Mouse (Mus musculus) urinary bladder, adult 18-20 months (tissue): ENCODE data around the gene Large2.

Source experiments
- DNase-seq, 2 experiments: peaks; one replicate each; pipeline ENCODE4 v3.0.0; 2022; ENCODE audit warnings: low spot score in 2 of 2, mixed read lengths in 2 of 2

Gene Large2

DNA sequence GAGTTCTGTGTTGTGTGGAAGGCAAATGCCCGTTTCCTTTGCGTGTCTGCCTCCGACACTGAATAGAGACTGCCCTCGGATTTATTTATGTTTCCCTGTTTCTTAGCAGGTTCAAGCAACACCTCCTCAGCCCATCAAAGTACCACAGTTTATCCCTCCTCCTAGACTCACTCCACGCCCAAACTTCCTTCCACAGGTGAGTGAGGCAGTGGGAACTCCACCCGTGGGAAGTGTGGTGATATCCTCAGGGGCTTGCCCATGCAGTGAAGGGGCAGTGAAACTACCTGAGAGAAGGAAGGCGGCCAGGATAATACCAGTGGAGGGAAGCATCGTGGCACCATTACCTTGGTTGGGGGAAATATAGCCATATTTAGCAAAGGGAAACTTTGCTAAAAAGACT lies 46.5 kb downstream of the Large2 start:
- no peak for DNase-seq

DNA sequence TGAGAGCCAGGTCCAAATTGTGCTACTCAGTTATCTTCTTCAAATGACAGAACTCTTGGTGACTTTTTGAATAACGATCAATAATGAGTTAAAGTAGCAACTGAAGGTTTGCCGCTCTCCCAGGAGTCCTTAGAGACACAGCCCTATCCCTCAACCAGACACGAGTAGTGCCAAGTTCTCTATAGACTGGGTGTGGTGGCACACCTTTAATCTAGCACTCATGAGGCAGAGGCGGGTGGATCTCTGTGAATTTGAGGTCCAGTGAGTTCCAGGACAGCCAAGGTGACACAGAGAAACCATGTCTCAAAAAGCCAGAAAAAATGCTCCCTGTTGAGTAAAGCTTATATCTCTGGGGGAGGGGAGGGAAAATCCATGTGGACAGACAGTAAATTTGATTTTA lies 47.1 kb downstream of the Large2 start:
- DNase-seq = no peak

DNA sequence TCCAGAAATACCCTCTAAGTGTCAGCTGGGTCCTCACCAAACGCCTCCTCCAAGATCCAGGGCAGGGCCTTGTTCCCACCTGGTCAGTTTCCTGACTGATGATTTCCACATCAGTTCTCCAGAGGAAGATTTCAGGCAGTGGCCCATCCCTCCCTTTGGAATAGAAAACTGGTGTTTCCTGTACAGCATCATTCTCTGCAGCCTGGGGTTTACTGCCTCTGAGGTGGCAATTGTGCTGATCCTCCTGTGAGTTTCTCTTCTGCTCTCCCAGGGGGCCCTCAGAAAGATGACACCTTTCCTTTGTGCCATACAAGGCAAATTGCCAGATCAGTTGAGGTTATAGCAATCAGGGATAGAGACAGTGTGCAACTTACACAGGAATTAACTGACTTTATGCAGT lies 48.4 kb downstream of the Large2 start:
- DNase-seq = no peak

DNA sequence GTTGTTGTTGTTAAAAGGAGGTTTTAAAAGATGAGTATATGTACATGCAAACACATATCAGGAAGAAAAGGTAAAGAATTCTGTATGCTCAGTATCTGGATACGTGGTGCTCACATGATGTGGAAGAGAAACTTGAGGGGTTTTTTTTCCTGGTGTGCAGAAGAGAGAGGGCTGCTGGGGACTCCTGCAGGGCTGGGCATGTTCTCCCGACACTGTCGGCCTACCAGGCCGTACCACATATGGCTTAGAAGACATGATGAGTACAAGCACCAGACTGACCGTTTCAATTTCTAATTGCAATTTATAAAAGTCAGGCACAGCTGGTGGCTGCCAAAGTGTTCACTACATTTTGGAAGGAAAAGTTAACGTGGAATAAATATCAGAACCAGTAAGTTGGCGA lies 49.0 kb downstream of the Large2 start:
- DNase-seq = no peak

DNA sequence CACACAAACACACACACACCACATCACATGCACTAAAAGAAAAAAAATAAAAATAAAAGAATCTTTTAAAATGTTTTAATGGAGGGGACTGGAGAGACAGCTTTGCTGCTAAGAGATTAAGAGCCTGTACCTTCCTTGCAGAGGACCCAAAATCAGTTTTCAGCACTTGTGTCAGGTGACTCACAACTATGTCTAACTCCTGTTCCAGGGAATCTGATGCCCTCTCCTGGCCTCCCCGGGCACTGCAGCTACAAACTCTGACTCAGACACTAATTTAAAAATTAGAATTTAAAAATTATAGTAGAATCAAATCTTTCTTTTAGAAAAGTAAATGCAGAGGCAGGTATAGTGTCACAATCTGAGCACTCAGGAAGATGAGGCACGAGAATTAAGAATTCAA lies 52.0 kb downstream of the Large2 start:
- DNase-seq = no peak

DNA sequence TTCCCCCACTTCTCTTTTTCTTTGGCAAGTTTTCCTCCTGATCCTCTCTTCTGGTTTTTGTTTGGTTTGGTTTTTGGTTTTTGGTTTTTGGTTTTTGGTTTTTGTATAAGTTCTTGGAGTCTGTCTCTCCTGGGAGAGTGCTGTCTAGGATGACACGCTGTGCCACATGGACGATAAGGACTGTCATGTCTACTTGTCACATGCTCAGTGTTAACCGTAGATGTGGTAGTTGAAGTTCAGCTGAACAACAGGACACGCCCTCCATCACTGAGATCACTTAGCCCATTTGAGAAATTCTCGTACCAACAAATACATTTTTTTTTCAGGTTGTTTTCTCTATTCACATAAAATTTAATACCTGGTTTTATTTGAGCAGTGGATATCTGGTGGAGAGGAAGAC lies 57.4 kb downstream of the Large2 start:
- no peak for DNase-seq

DNA sequence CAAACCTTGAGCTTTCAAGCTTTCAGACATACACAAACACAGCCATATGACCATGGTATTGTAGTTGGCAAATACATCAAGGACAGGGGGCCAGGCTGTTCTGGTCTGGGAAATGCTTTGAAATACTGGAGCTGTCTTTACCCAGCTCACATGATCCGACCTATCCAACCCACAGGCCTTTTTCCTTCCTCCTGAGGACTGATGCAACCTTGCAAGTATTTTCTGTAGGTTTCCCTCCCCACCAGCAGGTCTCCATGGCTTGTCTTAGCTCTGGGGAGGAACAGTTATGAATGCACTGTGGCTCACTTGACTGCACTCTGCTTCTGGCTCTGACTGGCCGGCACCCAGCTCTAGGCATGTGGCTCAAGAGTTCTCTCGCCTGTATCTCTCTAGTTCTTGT lies 58.0 kb downstream of the Large2 start:
- DNase-seq = no peak
